Mouse (Mus musculus): ENCODE results near the gene Ptpn3.

The Ptpn3 gene

GRCm38 (mm10) chr4:57168277-57168676 is 133.4 kb downstream of the Ptpn3 start:
- no peak for DNase-seq (ENCODE audit: low spot score)

- DNase-seq (ENCODE audit: low spot score): peak; percentile 26
Observed at GRCm38 (mm10) chr4:57166922-57167870, 134.4 kb downstream of the Ptpn3 start.

GRCm38 (mm10) chr4:57165654-57166053 is 136.0 kb downstream of the Ptpn3 start:
- no peak for DNase-seq (ENCODE audit: low spot score)

GRCm38 (mm10) chr4:57164578-57165210 is 136.9 kb downstream of the Ptpn3 start:
- no peak for DNase-seq (ENCODE audit: low spot score)

GRCm38 (mm10) chr4:57162789-57163722 is 138.6 kb downstream of the Ptpn3 start:
- DNase-seq (ENCODE audit: low spot score): no peak

- DNase-seq (ENCODE audit: low spot score): no peak
Observed at GRCm38 (mm10) chr4:57160571-57160970, 141.1 kb downstream of the Ptpn3 start.

- no peak for DNase-seq (ENCODE audit: low spot score)
Observed at GRCm38 (mm10) chr4:57156549-57157169, 145.0 kb downstream of the Ptpn3 start.

- DNase-seq (ENCODE audit: low spot score): no peak
Observed at GRCm38 (mm10) chr4:57153838-57154237, 147.8 kb downstream of the Ptpn3 start.

GRCm38 (mm10) chr4:57153068-57153835 is 148.4 kb downstream of the Ptpn3 start:
- no peak for DNase-seq (ENCODE audit: low spot score)

GRCm38 (mm10) chr4:57148182-57148581 is 153.5 kb downstream of the Ptpn3 start:
- no peak for DNase-seq (ENCODE audit: low spot score)

- DNase-seq (ENCODE audit: low spot score): peak; percentile 62
Observed at GRCm38 (mm10) chr4:57143026-57143937, 158.4 kb downstream of the Ptpn3 start, which contains the start of gene Epb41l4b. Gene Epb41l4b, minus strand, starts transcription at chr4:57143437.

GRCm38 (mm10) chr4:57142374-57143025 is 159.1 kb downstream of the Ptpn3 start:
- DNase-seq (ENCODE audit: low spot score): no peak

GRCm38 (mm10) chr4:57141908-57142361 is 159.7 kb downstream of the Ptpn3 start:
- DNase-seq (ENCODE audit: low spot score): no peak

GRCm38 (mm10) chr4:57140992-57141717 is 160.5 kb downstream of the Ptpn3 start:
- DNase-seq (ENCODE audit: low spot score): no peak
